Mouse (Mus musculus) left cerebral cortex, adult 2 months (tissue): ENCODE measurements at regions not wholly inside any gene's neighbourhood (a gene's known extent, or its start where the extent isn't known, plus 50 kb on each side); places are given as distances from the start of the nearest gene placed in this dataset.

ENCODE experiments used
- DNase-seq, 2 experiments: peaks; one replicate each; pipeline ENCODE4 v3.0.0; 2021 to 2022; ENCODE audit warnings: low spot score in 2 of 2, mixed read lengths in 1 of 2; ENCODE audit errors: extremely low spot score in 1 of 2
- H3K27ac ChIP-seq: fragments of 200-600 bp; 2 replicates; pipeline ENCODE4 v1.8.1; 2022
- H3K4me3 ChIP-seq: fragments of 200-600 bp; 2 replicates; pipeline ENCODE4 v1.8.1; 2022
- CTCF ChIP-seq: fragments of 200-600 bp; IDR thresholded peaks from 2 replicates; pipeline ENCODE4 v1.8.1; 2022; ENCODE audit warnings: antibody characterized with exemption, mild to moderate bottlenecking, moderate library complexity
- intact Hi-C: fragments of 180-260 bp; cut with DNase I; formaldehyde crosslinking; loops from one replicate; pipeline ENCODE4 v1.15.1; 2025

GRCm38 (mm10) chr10:118792352-118793100, 77.5 kb downstream of the Dyrk2 start:
- Histone ChIP-seq H3K4me3 (no peak overlapping the region), H3K27ac (no peak overlapping the region)
- no peak for TF ChIP-seq CTCF
- peak in 1 of 2 experiments; percentile 20 for DNase-seq
- intact Hi-C loops, result loop anchor here (5.0 kb wide), 1 partner anchor 75 kb away; no protein-coding TSS in a partner anchor

GRCm38 (mm10) chr10:118793794-118794193, 76.2 kb downstream of the Dyrk2 start:
- Histone ChIP-seq H3K4me3 (no peak overlapping the region), H3K27ac (no peak overlapping the region)
- TF ChIP-seq CTCF, result no peak
- intact Hi-C loops, result loop anchor here (5.0 kb wide), 1 partner anchor 74 kb away; no protein-coding TSS in a partner anchor
- DNase-seq, result no peak

GRCm38 (mm10) chr10:118794395-118795060, 75.5 kb downstream of the Dyrk2 start:
- Histone ChIP-seq H3K27ac (no peak overlapping the region), H3K4me3 (no peak overlapping the region)
- no peak for DNase-seq
- TF ChIP-seq CTCF, result no peak
- intact Hi-C loops, result loop anchor here (5.0 kb wide), 1 partner anchor 73 kb away; no protein-coding TSS in a partner anchor

GRCm38 (mm10) chr10:118795061-118795407, 75.0 kb downstream of the Dyrk2 start:
- intact Hi-C loops, result no loop called here
- no peak overlapping the region for H3K27ac ChIP-seq
- no peak for DNase-seq
- no peak overlapping the region for H3K4me3 ChIP-seq
- no peak for TF ChIP-seq CTCF

GRCm38 (mm10) chr10:118796512-118796911, 73.5 kb downstream of the Dyrk2 start:
- TF ChIP-seq CTCF, result no peak
- no peak overlapping the region for H3K4me3 ChIP-seq

GRCm38 (mm10) chr10:118797256-118797655, 72.8 kb downstream of the Dyrk2 start:
- Histone ChIP-seq H3K27ac (no peak overlapping the region), H3K4me3 (no peak overlapping the region)
- TF ChIP-seq CTCF, result no peak
- DNase-seq, result no peak
- intact Hi-C loops, result no loop called here

More at GRCm38 (mm10) chr10:118796512-118796911, 73.5 kb downstream of the Dyrk2 start:
- intact Hi-C loops, result no loop called here
- H3K27ac ChIP-seq, result no peak overlapping the region
- no peak for DNase-seq

- H3K27ac ChIP-seq, result no peak overlapping the region
- no peak overlapping the region for H3K4me3 ChIP-seq
- no peak for TF ChIP-seq CTCF
- intact Hi-C loops, result no loop called here
- DNase-seq, result no peak
Observed at GRCm38 (mm10) chr10:118799767-118800166, 70.2 kb downstream of the Dyrk2 start.

GRCm38 (mm10) chr10:118803922-118804557, 66.0 kb downstream of the Dyrk2 start:
- no peak for TF ChIP-seq CTCF
- Histone ChIP-seq H3K27ac (no peak overlapping the region), H3K4me3 (no peak overlapping the region)
- intact Hi-C loops, result no loop called here
- DNase-seq, result no peak

GRCm38 (mm10) chr10:118804574-118804973, 65.4 kb downstream of the Dyrk2 start:
- intact Hi-C loops, result no loop called here
- TF ChIP-seq CTCF, result no peak
- DNase-seq, result no peak

More at GRCm38 (mm10) chr10:118804574-118804973, 65.4 kb downstream of the Dyrk2 start:
- H3K4me3 ChIP-seq, result no peak overlapping the region
- H3K27ac ChIP-seq, result no peak overlapping the region
